Mouse (Mus musculus) embryonic facial prominence, embryonic 14.5 days (tissue): ENCODE results near the gene Mthfd1l. TPM values are rescaled to one million over a fixed set of nuclear protein-coding genes. Genes with fewer than 3 reads are reported as not detected.

Source experiments
- ATAC-seq: fragments of 200-750 bp; cut with Nextera tagmentation; 2 replicates; pipeline ENCODE4 v1.8.0; 2017; ENCODE audit warnings: low read depth, moderate number of reproducible peaks, moderate TSS enrichment
- DNase-seq: peaks from one replicate; pipeline ENCODE4 v3.0.0-alpha.2; 2015; ENCODE audit warnings: low spot score
- H3K27ac ChIP-seq: fragments of 300-500 bp; sonication (generic); replicated peaks from 2 replicates; pipeline ENCODE4 v1.5.1; 2014; ENCODE audit warnings: low read depth, mild to moderate bottlenecking, low read length, moderate library complexity
- H3K27me3 ChIP-seq: fragments of 300-500 bp; sonication (generic); replicated peaks from 2 replicates; pipeline ENCODE4 v1.6.1; 2014; ENCODE audit warnings: low read length; ENCODE audit not compliant: control insufficient read depth, insufficient read depth
- H3K36me3 ChIP-seq: fragments of 300-500 bp; sonication (generic); 2 replicates; pipeline ENCODE4 v1.6.1; 2014; ENCODE audit warnings: low read length, mixed read lengths; ENCODE audit not compliant: control insufficient read depth, insufficient read depth
- H3K4me1 ChIP-seq: fragments of 300-500 bp; sonication (generic); 2 replicates; pipeline ENCODE4 v1.6.1; 2014; ENCODE audit warnings: antibody characterized with exemption, low read length; ENCODE audit not compliant: control insufficient read depth, insufficient read depth
- H3K4me2 ChIP-seq: fragments of 300-500 bp; sonication (generic); 2 replicates; pipeline ENCODE4 v1.6.1; 2014; ENCODE audit warnings: low read depth, mild to moderate bottlenecking, low read length, moderate library complexity, mixed read lengths
- H3K4me3 ChIP-seq: fragments of 300-500 bp; sonication (generic); 2 replicates; pipeline ENCODE4 v1.5.1; 2014; ENCODE audit warnings: low read depth, mild to moderate bottlenecking, low read length
- H3K9ac ChIP-seq: fragments of 300-500 bp; sonication (generic); 2 replicates; pipeline ENCODE4 v1.6.1; 2014; ENCODE audit warnings: low read depth, mild to moderate bottlenecking, low read length, moderate library complexity, mixed read lengths
- H3K9me3 ChIP-seq: fragments of 300-500 bp; sonication (generic); 2 replicates; pipeline ENCODE4 v1.6.1; 2016; ENCODE audit warnings: low read length; ENCODE audit not compliant: control insufficient read depth
- WGBS: fragments of 180-500 bp; shearing (Covaris S2); extraction: QIAGEN DNeasy Blood & Tissue Kit; methylation state at CpG from one replicate; pipeline ENCODE4 v1.1.7; 2014; 5-methylcytosine and 5-hydroxymethylcytosine counted together
- polyA plus RNA-seq: library from polyadenylated mRNA; unstranded; fragments of >200 nt; fragmentation: Nextera tagmentation; extraction: Ambion mirVana; gene quantifications from 2 replicates; pipeline ENCODE4 v1.2.1, GENCODE M21; 2014

Gene Mthfd1l
- polyA plus RNA-seq, 1 experiment from 2014 or later, result 8.6 TPM

GRCm38 (mm10) chr10:4044421-4044820 lies 71.5 kb downstream of the Mthfd1l start:
- H3K27me3 ChIP-seq, result no peaks in the 10 kb centered on the region
- no peak overlapping the region for H3K9ac ChIP-seq
- H3K4me1 ChIP-seq, result peaks cover 6% of the 10 kb centered on the region; the same call in 1 of the 2 replicates
- DNase-seq (no peak), ATAC-seq (no peak)
- H3K27ac ChIP-seq, result no peak overlapping the region
- H3K4me2 ChIP-seq, result no peak overlapping the region
- 79% methylated on average over 7 of the region's 7 CpGs for WGBS
- H3K36me3 ChIP-seq, result no peaks in the 10 kb centered on the region
- H3K4me3 ChIP-seq, result no peak overlapping the region
- no peaks in the 10 kb centered on the region for H3K9me3 ChIP-seq

- no peak overlapping the region for H3K4me3 ChIP-seq
- no peaks in the 10 kb centered on the region for H3K27me3 ChIP-seq
- H3K4me1 ChIP-seq, result peaks cover 6% of the 10 kb centered on the region; the same call in 1 of the 2 replicates
- no peak overlapping the region for H3K4me2 ChIP-seq
- H3K36me3 ChIP-seq, result no peaks in the 10 kb centered on the region
- peak; percentile 82 for DNase-seq
- H3K9ac ChIP-seq, result no peak overlapping the region
- H3K27ac ChIP-seq, result peak overlapping the region; percentile 39; the same call in 1 of the 2 replicates
- WGBS, result 49% methylated on average over 3 of the region's 4 CpGs
- H3K9me3 ChIP-seq, result no peaks in the 10 kb centered on the region
- ATAC-seq, result peak; percentile 55; the same call in 1 of the 2 replicates
Measured at GRCm38 (mm10) chr10:4046496-4046895, 73.6 kb downstream of the Mthfd1l start.

GRCm38 (mm10) chr10:4047666-4048065 lies 74.7 kb downstream of the Mthfd1l start:
- peaks cover 6% of the 10 kb centered on the region; the same call in 1 of the 2 replicates for H3K4me1 ChIP-seq

GRCm38 (mm10) chr10:4050236-4050635 lies 77.3 kb downstream of the Mthfd1l start:
- H3K36me3 ChIP-seq, result no peaks in the 10 kb centered on the region
- H3K9ac ChIP-seq, result no peak overlapping the region
- H3K4me2 ChIP-seq, result no peak overlapping the region
- no peak for ATAC-seq
- H3K27ac ChIP-seq, result no peak overlapping the region
- H3K27me3 ChIP-seq, result no peaks in the 10 kb centered on the region
- no peak for DNase-seq
- H3K4me1 ChIP-seq, result peaks cover 6% of the 10 kb centered on the region; the same call in 1 of the 2 replicates
- whole genome bisulfite sequencing, result 95% methylated on average over 4 of the region's 4 CpGs
- H3K4me3 ChIP-seq, result no peak overlapping the region
- no peaks in the 10 kb centered on the region for H3K9me3 ChIP-seq

More at GRCm38 (mm10) chr10:4047666-4048065, 74.7 kb downstream of the Mthfd1l start:
- WGBS, result 85% methylated on average over 6 of the region's 6 CpGs
- H3K27ac ChIP-seq, result no peak overlapping the region
- no peaks in the 10 kb centered on the region for H3K27me3 ChIP-seq
- no peaks in the 10 kb centered on the region for H3K9me3 ChIP-seq
- ATAC-seq, result no peak
- H3K9ac ChIP-seq, result no peak overlapping the region
- H3K36me3 ChIP-seq, result no peaks in the 10 kb centered on the region
- H3K4me2 ChIP-seq, result no peak overlapping the region
- H3K4me3 ChIP-seq, result no peak overlapping the region
- no peak for DNase-seq

GRCm38 (mm10) chr10:4052711-4053110 lies 79.8 kb downstream of the Mthfd1l start:
- Histone ChIP-seq H3K4me3 (no peak overlapping the region), H3K4me2 (no peak overlapping the region), H3K36me3 (no peaks in the 10 kb centered on the region), H3K27ac (no peak overlapping the region), H3K27me3 (no peaks in the 10 kb centered on the region), H3K9ac (no peak overlapping the region), H3K9me3 (no peaks in the 10 kb centered on the region), H3K4me1 (no peaks in the 10 kb centered on the region)
- ATAC-seq (no peak), DNase-seq (no peak)
- WGBS, result 82% methylated on average over 4 of the region's 4 CpGs

- no peaks in the 10 kb centered on the region for H3K9me3 ChIP-seq
- no peak overlapping the region for H3K4me2 ChIP-seq
- no peaks in the 10 kb centered on the region for H3K4me1 ChIP-seq
- 67% methylated on average over 19 of the region's 19 CpGs for WGBS
- ATAC-seq, result 0 out of 2 replicates have a peak, but pooled peaks have one; percentile 15
- no peak overlapping the region for H3K4me3 ChIP-seq
- H3K27ac ChIP-seq, result no peak overlapping the region; the same call in 1 of the 2 replicates
- H3K27me3 ChIP-seq, result no peaks in the 10 kb centered on the region
- no peak for DNase-seq
- no peaks in the 10 kb centered on the region for H3K36me3 ChIP-seq
- H3K9ac ChIP-seq, result no peak overlapping the region
Measured at GRCm38 (mm10) chr10:4053278-4054061, 80.6 kb downstream of the Mthfd1l start.

GRCm38 (mm10) chr10:4054589-4054988 lies 81.7 kb downstream of the Mthfd1l start:
- Histone ChIP-seq H3K27ac (no peak overlapping the region), H3K36me3 (no peaks in the 10 kb centered on the region), H3K9me3 (no peaks in the 10 kb centered on the region), H3K4me2 (no peak overlapping the region), H3K27me3 (no peaks in the 10 kb centered on the region), H3K4me1 (no peaks in the 10 kb centered on the region), H3K9ac (no peak overlapping the region), H3K4me3 (no peak overlapping the region)
- WGBS, result 88% methylated on average over 1 of the region's 1 CpGs
- ATAC-seq (no peak), DNase-seq (no peak)

- no peaks in the 10 kb centered on the region for H3K4me1 ChIP-seq
- WGBS, result 94% methylated on average over 3 of the region's 3 CpGs
- H3K4me2 ChIP-seq, result no peak overlapping the region
- no peak overlapping the region for H3K9ac ChIP-seq
- H3K27me3 ChIP-seq, result no peaks in the 10 kb centered on the region
- no peaks in the 10 kb centered on the region for H3K36me3 ChIP-seq
- H3K9me3 ChIP-seq, result no peaks in the 10 kb centered on the region
- H3K4me3 ChIP-seq, result no peak overlapping the region
- no peak overlapping the region for H3K27ac ChIP-seq
- DNase-seq (no peak), ATAC-seq (no peak)
Measured at GRCm38 (mm10) chr10:4057397-4057796, 84.5 kb downstream of the Mthfd1l start.

- no peak overlapping the region for H3K9ac ChIP-seq
- no peaks in the 10 kb centered on the region for H3K36me3 ChIP-seq
- no peaks in the 10 kb centered on the region for H3K27me3 ChIP-seq
- H3K4me1 ChIP-seq, result no peaks in the 10 kb centered on the region
- DNase-seq (no peak), ATAC-seq (no peak)
- no peak overlapping the region for H3K4me3 ChIP-seq
- H3K9me3 ChIP-seq, result no peaks in the 10 kb centered on the region
- no peak overlapping the region for H3K27ac ChIP-seq
- no peak overlapping the region for H3K4me2 ChIP-seq
- WGBS, result 70% methylated on average over 5 of the region's 5 CpGs
Measured at GRCm38 (mm10) chr10:4057832-4058231, 84.9 kb downstream of the Mthfd1l start.
